Mouse (Mus musculus) ES-Bruce4 (cell line): ENCODE measurements around the gene Pcna. TPM values are rescaled to one million over a fixed set of nuclear protein-coding genes. Genes with fewer than 3 reads are reported as not detected.

Experiments
- H3K27ac ChIP-seq: 2 replicates; pipeline ENCODE4 v1.5.1; 2012; ENCODE audit warnings: low read length, inconsistent platforms; ENCODE audit not compliant: insufficient read depth
- H3K27me3 ChIP-seq: 2 replicates; pipeline ENCODE4 v1.6.1; 2012; ENCODE audit warnings: mild to moderate bottlenecking, low read length, inconsistent platforms; ENCODE audit not compliant: control insufficient read depth, poor library complexity, insufficient read depth, severe bottlenecking
- H3K36me3 ChIP-seq: 2 replicates; pipeline ENCODE4 v1.6.1; 2012; ENCODE audit warnings: inconsistent platforms, mild to moderate bottlenecking, low read length, moderate library complexity; ENCODE audit not compliant: control insufficient read depth, poor library complexity, insufficient read depth, severe bottlenecking
- H3K4me1 ChIP-seq: one replicate; pipeline ENCODE4 v1.8.1; 2011; ENCODE audit warnings: low read length; ENCODE audit not compliant: control insufficient read depth, insufficient read depth
- H3K4me3 ChIP-seq: 2 replicates; pipeline ENCODE4 v1.5.1; 2011; ENCODE audit warnings: low read depth, mild to moderate bottlenecking, low read length
- H3K9ac ChIP-seq: 2 replicates; pipeline ENCODE4 v1.6.1; 2012; ENCODE audit warnings: low read depth, mild to moderate bottlenecking, inconsistent platforms; ENCODE audit not compliant: poor library complexity, severe bottlenecking
- H3K9me3 ChIP-seq: replicated peaks from 2 replicates; pipeline ENCODE4 v1.6.1; 2012; ENCODE audit warnings: mild to moderate bottlenecking, low read length, inconsistent platforms; ENCODE audit not compliant: control insufficient read depth, poor library complexity, insufficient read depth, severe bottlenecking
- CTCF ChIP-seq: IDR thresholded peaks from one replicate; pipeline ENCODE4 v1.8.1; 2011; ENCODE audit warnings: low read depth, low read length
- EP300 ChIP-seq: IDR thresholded peaks from 2 replicates; pipeline ENCODE4 v1.6.1; 2011; ENCODE audit warnings: low read depth, low read length; ENCODE audit not compliant: insufficient read depth
- POLR2A ChIP-seq: IDR thresholded peaks from one replicate; pipeline ENCODE4 v1.8.1; 2011; ENCODE audit warnings: low read length; ENCODE audit not compliant: insufficient read depth
- polyA plus RNA-seq: library from polyadenylated mRNA; stranded (reverse); fragments of >200 nt; gene quantifications from 2 replicates; pipeline ENCODE4 v1.2.4, GENCODE M21; 2011; ENCODE audit warnings: low read depth; ENCODE audit not compliant: missing spikeins, insufficient read depth, insufficient read length

The Pcna gene
- polyA plus RNA-seq, 1 experiment = 368 TPM

- Histone ChIP-seq H3K9ac (peak overlapping the region; percentile 48; the same call in 1 of the 2 replicates), H3K36me3 (no peaks in the 10 kb centered on the region), H3K4me3 (no peak overlapping the region), H3K9me3 (no peaks in the 10 kb centered on the region), H3K4me1 (peaks cover 6% of the 10 kb centered on the region), H3K27ac (peak overlapping the region; percentile 78), H3K27me3 (no peaks in the 10 kb centered on the region)
- TF ChIP-seq POLR2A = no peak
- no peak for TF ChIP-seq CTCF
- TF ChIP-seq EP300 = no peak
Measured at GRCm38 (mm10) chr2:132283236-132284070, 30.3 kb upstream of the Pcna start.

DNA sequence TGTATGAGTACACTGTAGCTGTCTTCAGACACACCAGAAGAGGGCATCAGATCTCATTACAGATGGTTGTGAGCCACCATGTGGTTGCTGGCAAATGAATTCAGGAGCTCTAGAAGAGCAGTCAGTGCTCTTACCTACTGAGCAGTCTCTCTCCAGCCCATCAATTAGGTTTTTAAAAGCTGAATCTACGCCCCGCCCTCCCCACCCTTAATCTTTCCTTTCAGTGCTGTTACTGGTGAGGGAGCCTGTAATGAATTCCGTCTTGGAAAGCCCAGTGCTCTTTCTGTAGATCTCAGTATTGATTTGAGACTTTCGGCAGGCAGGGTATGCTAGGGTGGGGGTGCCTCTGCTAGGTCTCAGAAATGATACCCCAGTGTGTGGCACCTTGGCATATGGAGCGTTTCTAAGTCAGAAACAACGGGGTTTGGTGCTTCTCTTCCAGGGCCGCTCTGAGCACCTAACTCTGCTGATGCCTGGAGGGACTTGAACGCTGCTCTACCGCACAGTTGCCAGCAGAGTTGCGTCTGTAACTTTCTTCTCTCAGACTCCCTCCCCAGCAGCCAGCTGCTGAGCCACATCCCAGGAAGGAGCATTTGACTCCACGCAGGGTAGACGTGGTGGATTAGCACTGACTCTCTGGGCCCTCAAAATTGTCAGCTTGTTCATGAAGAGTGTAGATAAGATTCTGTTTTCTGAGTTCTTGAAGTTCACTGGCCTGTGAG is 29.5 kb upstream of the Pcna start:
- peak overlapping the region; percentile 8 for H3K9ac ChIP-seq
- peak overlapping the region; percentile 51 for H3K4me3 ChIP-seq
- no peaks in the 10 kb centered on the region for H3K27me3 ChIP-seq
- TF ChIP-seq EP300 = no peak
- TF ChIP-seq CTCF = no peak
- TF ChIP-seq POLR2A = no peak
- peaks cover 6% of the 10 kb centered on the region for H3K4me1 ChIP-seq
- peak overlapping the region; percentile 78 for H3K27ac ChIP-seq
- H3K36me3 ChIP-seq = no peaks in the 10 kb centered on the region
- no peaks in the 10 kb centered on the region for H3K9me3 ChIP-seq

GRCm38 (mm10) chr2:132281560-132282452 is 28.7 kb upstream of the Pcna start:
- Histone ChIP-seq H3K4me1 (peaks cover 6% of the 10 kb centered on the region), H3K4me3 (no peak overlapping the region), H3K27ac (peak overlapping the region; percentile 41), H3K36me3 (no peaks in the 10 kb centered on the region), H3K27me3 (no peaks in the 10 kb centered on the region), H3K9me3 (no peaks in the 10 kb centered on the region), H3K9ac (peak overlapping the region; percentile 8; the same call in 1 of the 2 replicates)
- TF ChIP-seq EP300 = no peak
- TF ChIP-seq CTCF = no peak
- no peak for TF ChIP-seq POLR2A

DNA sequence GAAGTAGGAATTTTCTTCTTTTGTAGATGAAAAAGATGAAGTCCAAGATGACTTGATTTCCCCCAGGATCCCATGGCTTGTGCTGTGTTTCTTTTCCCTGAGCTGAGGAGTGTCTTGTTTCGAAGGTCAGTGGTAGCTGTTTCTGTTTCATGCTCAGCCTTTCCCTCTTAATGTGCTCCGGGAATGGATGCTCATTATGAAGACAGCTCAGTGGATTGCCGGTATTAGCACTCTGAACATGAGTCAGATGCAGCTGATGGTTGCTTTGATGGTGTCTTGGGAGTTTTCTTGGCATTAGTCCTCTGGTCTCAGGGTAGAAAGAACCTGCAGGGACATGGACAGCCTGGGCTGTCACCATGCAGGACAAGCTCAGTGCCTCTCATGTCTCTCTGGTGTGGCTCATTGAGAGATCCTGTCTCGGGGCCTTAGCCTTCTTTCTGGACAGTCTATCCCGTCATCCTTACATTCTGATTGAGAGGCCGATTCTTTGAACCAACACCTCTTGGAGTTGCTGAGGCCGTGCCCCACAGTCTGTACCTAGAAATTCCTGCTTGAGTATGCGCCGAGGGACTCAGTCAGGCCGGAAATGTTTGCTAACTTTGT is 27.5 kb upstream of the Pcna start:
- Histone ChIP-seq H3K4me1 (peaks cover 6% of the 10 kb centered on the region), H3K9me3 (no peaks in the 10 kb centered on the region), H3K4me3 (no peak overlapping the region), H3K9ac (no peak overlapping the region), H3K27ac (no peak overlapping the region), H3K36me3 (no peaks in the 10 kb centered on the region), H3K27me3 (no peaks in the 10 kb centered on the region)
- TF ChIP-seq POLR2A = no peak
- no peak for TF ChIP-seq CTCF
- no peak for TF ChIP-seq EP300

DNA sequence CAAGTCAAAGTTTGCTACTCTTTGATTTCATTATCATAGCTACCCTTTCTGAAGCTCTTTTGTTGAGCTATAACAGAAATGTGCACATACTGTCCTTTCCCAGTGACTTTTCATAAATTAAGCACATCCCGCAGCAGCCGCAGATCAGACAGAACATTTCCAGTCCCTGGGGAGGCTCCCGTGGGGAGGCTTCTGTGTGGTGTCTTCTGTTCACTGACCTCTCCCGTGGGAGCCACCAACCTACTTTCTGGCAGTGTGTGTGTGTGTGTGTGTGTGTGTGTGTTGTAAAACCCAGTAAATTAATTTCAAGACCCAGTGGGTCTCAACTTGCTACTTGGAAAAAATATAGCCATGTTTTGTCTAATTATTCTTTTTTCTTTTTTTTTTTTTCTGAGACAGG is 26.9 kb upstream of the Pcna start:
- TF ChIP-seq POLR2A (no peak), EP300 (no peak), CTCF (no peak)
- no peak overlapping the region for H3K27ac ChIP-seq
- no peaks in the 10 kb centered on the region for H3K36me3 ChIP-seq
- H3K4me3 ChIP-seq = no peak overlapping the region
- H3K27me3 ChIP-seq = no peaks in the 10 kb centered on the region
- no peak overlapping the region for H3K9ac ChIP-seq
- no peaks in the 10 kb centered on the region for H3K9me3 ChIP-seq
- peaks cover 6% of the 10 kb centered on the region for H3K4me1 ChIP-seq
